Mouse (Mus musculus) sigmoid colon, adult 10 weeks (tissue): Measurements from ENCODE around the gene Gm10153. TPM values are rescaled to one million over a fixed set of nuclear protein-coding genes. Genes with fewer than 3 reads are reported as not detected.

Experiments
- polyA plus RNA-seq: library from polyadenylated mRNA; stranded (reverse); fragments of 350-450 nt; fragmentation: Illumina TruSeq; extraction: RNeasy Lipid Tissue Mini Kit (QIAGEN cat#74804); gene quantifications from one replicate; pipeline ENCODE4 v1.2.3, GENCODE M21; 2014; ENCODE audit warnings: low read depth, low replicate concordance

Gm10153 gene
- polyA plus RNA-seq, result not detected

DNA sequence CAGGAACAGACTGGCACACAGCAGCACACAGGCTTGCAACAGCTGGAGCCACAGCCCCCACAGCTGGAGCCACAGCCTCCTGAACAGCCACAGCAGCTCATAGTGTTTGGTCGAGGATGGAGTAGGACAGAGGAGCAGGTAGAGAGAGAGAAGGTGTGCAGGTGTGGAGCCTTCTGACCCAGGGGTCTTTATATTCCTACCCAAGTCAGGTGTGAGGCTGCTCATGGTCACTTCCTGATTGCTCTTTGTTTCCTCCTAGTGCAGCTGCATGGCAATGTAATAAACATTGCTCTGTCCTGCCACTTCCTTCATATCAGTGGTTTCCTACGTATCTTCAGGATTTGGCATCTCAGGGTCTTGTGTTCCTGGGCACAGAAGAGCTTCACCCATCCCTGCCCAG lies at the start of gene Gm10153:
Gene Gm10153 (minus strand): TSS at position 101 of the 400 bp plus-strand sequence.

GRCm38 (mm10) chr7:142229871-142230270 lies 39.7 kb upstream of the Gm10153 start, which contains the start of gene Krtap5-5:
Krtap5-5 (minus strand) TSS chr7:142229971.

DNA sequence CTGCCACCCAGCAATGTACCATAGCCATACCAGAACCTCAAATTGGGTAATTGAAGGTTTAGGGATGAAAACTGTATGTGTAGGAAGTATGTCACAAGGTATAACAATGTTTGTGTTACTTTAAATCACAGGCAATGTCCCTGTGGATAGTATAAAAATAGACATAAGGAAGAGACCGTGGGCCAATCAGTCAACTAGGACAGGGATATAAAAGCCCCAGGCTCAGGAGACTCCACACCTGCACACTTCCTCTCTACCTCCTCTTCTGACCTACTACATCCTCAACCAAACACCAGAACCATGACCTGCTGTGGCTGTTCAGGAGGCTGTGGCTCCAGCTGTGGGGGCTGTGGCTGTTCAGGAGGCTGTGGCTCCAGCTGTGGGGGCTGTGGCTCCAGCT lies 21.4 kb upstream of the Gm10153 start, which contains the start of gene Gm7579:
Gene Gm7579 (plus strand): TSS at position 301 of the 400 bp plus-strand sequence.

GRCm38 (mm10) chr7:142201064-142201463 lies 10.9 kb upstream of the Gm10153 start, which contains the start of gene Krtap5-3:
Krtap5-3 (plus strand) TSS chr7:142201364.

DNA sequence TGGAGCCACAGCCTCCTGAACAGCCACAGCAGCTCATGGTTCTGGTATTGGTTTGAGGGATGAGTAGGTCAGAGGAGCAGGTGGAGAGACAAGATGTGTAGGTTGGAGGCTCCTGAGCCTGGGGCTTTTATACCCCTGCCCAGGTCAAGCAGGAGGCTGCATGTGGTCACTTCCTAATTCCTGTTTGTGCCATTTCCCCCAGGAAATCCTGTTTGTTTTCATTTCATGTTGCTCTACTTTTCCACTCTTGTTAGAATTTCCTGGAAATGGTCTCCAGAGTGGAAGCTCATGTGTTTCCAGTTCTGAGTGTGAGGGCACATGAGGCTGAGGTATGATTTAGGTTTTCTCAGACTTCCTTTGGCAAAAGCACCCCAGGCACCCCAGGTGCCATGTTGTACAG lies 14.3 kb downstream of the Gm10153 start, which contains the start of gene Krtap5-2:
Gene Krtap5-2 (minus strand): TSS at position 101 of the 400 bp plus-strand sequence.

DNA sequence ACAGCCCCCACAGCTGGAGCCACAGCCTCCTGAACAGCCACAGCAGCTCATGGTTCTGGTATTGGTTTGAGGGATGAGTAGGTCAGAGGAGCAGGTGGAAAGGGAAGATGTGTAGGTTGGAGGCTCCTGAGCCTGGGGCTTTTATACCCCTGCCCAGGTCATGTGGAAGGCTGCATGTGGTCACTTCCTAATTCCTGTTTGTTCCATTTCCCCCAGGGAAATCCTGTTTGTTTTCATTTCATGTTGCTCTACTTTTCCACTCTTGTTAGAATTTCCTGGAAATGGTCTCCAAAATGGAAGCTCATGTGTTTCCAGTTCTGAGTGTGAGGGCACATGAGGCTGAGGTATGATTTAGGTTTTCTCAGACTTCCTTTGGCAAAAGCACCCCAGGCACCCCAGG lies 24.6 kb downstream of the Gm10153 start, which contains the start of gene Gm4553:
Gene Gm4553 (minus strand): TSS at position 101 of the 400 bp plus-strand sequence.

GRCm38 (mm10) chr7:142157013-142157412 lies 33.2 kb downstream of the Gm10153 start, which contains the start of gene Gm29735:
Gm29735 (minus strand) TSS chr7:142157113.

GRCm38 (mm10) chr7:142144507-142144906 lies 45.7 kb downstream of the Gm10153 start, which contains the start of gene Gm45337:
Gm45337 (minus strand) TSS chr7:142144607.

Other genes with a start within 250 kb of the Gm10153 start
- 0.22 TPM for gene Brsk2, start 240.6 kb downstream of the Gm10153 start, polyA plus RNA-seq
- gene Mob2, start 129.3 kb downstream of the Gm10153 start, polyA plus RNA-seq, result 20.4 TPM
- gene Dusp8, start 94.5 kb downstream of the Gm10153 start, polyA plus RNA-seq, result 0.79 TPM
- gene Gm45618, start 69.7 kb downstream of the Gm10153 start, polyA plus RNA-seq, result not detected
- gene Gm39115, start 54.4 kb downstream of the Gm10153 start, polyA plus RNA-seq, result not detected
- gene Gm45337, start 45.8 kb downstream of the Gm10153 start, polyA plus RNA-seq, result not detected
- not detected for gene Gm29735, start 33.3 kb downstream of the Gm10153 start, polyA plus RNA-seq
- not detected for gene Gm4553, start 24.6 kb downstream of the Gm10153 start, polyA plus RNA-seq
- not detected for gene Krtap5-2, start 14.4 kb downstream of the Gm10153 start, polyA plus RNA-seq
- not detected for gene Krtap5-3, start 11.0 kb upstream of the Gm10153 start, polyA plus RNA-seq
- not detected for gene Gm7579, start 21.5 kb upstream of the Gm10153 start, polyA plus RNA-seq
- gene Krtap5-5, start 39.6 kb upstream of the Gm10153 start, polyA plus RNA-seq, result not detected
- gene Gm40460, start 50.7 kb upstream of the Gm10153 start, polyA plus RNA-seq, result not detected
- gene Gm2431, start 68.0 kb upstream of the Gm10153 start, polyA plus RNA-seq, result not detected
- gene Gm4559, start 84.0 kb upstream of the Gm10153 start, polyA plus RNA-seq, result not detected
- not detected for gene Krtap5-1, start 106.7 kb upstream of the Gm10153 start, polyA plus RNA-seq
- gene Krtap5-4, start 113.2 kb upstream of the Gm10153 start, polyA plus RNA-seq, result not detected
- not detected for gene Ifitm10, start 183.4 kb upstream of the Gm10153 start, polyA plus RNA-seq
- 13.1 TPM for gene Gm49369, start 192.3 kb upstream of the Gm10153 start, polyA plus RNA-seq
- gene Ctsd, start 197.6 kb upstream of the Gm10153 start, polyA plus RNA-seq, result 14.8 TPM
- not detected for gene Syt8, start 244.5 kb upstream of the Gm10153 start, polyA plus RNA-seq